Mouse (Mus musculus): ENCODE measurements around the gene 1700016K19Rik. TPM values are rescaled to one million over a fixed set of nuclear protein-coding genes. Genes with fewer than 3 reads are reported as not detected.

1700016K19Rik gene
- polyA plus RNA-seq (2012; rRNA removed): 1.1 and 1.5 TPM in 2 replicates

DNA sequence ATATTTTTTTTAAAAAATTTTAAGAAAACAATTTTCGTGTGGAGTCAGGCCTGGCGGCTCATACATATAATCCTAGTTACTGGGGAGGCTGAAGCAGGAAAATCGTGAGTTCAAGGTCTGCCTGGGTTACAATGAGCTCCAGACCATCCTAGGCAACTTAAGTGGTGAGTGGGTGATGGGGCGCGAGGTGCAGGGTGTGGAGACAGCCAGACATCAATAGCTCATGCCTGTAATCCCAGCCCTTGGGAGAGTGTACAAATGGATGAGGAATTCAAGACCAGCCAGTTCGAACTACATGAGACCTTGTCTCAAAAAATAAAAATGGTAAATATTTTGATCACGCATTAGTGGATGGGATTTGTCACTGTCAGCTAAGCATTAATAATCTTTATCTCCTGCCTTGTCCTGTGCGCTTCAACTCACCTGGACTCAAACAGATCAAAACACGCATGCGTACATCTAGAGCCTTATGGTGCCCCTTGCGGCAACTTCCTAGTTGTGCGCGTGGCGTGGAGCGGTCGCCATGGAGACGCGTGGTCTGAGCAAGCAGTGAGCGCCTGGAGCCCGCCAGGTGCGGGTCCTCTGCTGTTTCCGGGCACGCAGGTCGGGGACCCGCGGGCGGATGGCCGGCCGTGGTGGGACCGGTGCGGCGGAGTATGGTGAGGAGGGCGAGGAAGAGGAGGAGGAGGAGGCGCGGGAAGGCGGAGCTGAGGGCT is at the start of gene 1700016K19Rik:
Gene 1700016K19Rik (plus strand): TSS at position 473 of the 716 bp plus-strand sequence.
- H3K27ac ChIP-seq (ENCODE audit: insufficient read depth, low read length): no peak within 1 kb of the TSS
- 12% methylated on average over 36 of the region's 36 CpGs for WGBS
- no peaks in the 10 kb centered on the region for H3K27me3 ChIP-seq (ENCODE audit: control insufficient read depth, insufficient read depth, low read length)
- H3K4me3 ChIP-seq (replicated peaks; ENCODE audit: insufficient read depth, low read depth, low read length): peak within 1 kb of the TSS; percentile 53
- TF ChIP-seq CTCF (IDR thresholded peaks at IDR 0.05; ENCODE audit: borderline replicate concordance, insufficient read depth, low read depth, low read length) (peak; percentile 78), POLR2A (IDR thresholded peaks at IDR 0.05; ENCODE audit: borderline replicate concordance, insufficient read depth, low read length) (no peak)
- peak; percentile 86 for DNase-seq
- H3K4me1 ChIP-seq (ENCODE audit: control insufficient read depth, insufficient read depth, low read length): no peaks in the 10 kb centered on the region

DNA sequence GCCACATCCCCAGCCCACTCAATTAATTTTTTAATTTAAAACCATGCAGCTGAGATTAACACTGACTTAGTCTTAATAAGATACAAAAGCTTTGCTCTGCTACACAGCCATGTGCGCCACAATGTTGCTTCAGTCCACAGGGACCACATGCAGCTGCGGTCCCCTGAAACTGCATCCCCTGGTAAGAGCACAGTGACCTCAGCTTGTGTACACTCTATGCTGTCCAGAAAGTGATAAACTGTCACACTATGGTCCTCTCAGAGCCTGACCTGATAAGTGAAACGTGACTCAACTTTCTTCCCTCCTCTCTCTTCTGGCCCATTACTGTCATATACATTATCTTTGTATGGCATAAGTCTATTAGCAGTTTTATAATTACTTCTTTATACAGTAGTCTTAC is 49.3 kb upstream of the 1700016K19Rik start:
- WGBS: 95% methylated on average over 3 of the region's 3 CpGs
- H3K4me1 ChIP-seq (ENCODE audit: control insufficient read depth, insufficient read depth, low read length): no peaks in the 10 kb centered on the region
- H3K4me3 ChIP-seq (replicated peaks; ENCODE audit: insufficient read depth, low read depth, low read length): no peak overlapping the region
- H3K27ac ChIP-seq (ENCODE audit: insufficient read depth, low read length): no peak overlapping the region
- no peaks in the 10 kb centered on the region; the same call in 1 of the 2 replicates for H3K27me3 ChIP-seq (ENCODE audit: control insufficient read depth, insufficient read depth, low read length)
- TF ChIP-seq POLR2A (IDR thresholded peaks at IDR 0.05; ENCODE audit: borderline replicate concordance, insufficient read depth, low read length) (no peak), CTCF (IDR thresholded peaks at IDR 0.05; ENCODE audit: borderline replicate concordance, insufficient read depth, low read depth, low read length) (no peak)
- no peak for DNase-seq

GRCm38 (mm10) chr11:75951895-75952294 is 47.8 kb upstream of the 1700016K19Rik start:
- H3K27ac ChIP-seq (ENCODE audit: insufficient read depth, low read length): no peak overlapping the region
- 80% methylated on average over 5 of the region's 5 CpGs for WGBS
- H3K4me3 ChIP-seq (replicated peaks; ENCODE audit: insufficient read depth, low read depth, low read length): no peak overlapping the region
- DNase-seq: no peak
- H3K27me3 ChIP-seq (ENCODE audit: control insufficient read depth, insufficient read depth, low read length): no peaks in the 10 kb centered on the region; the same call in 1 of the 2 replicates
- TF ChIP-seq CTCF (IDR thresholded peaks at IDR 0.05; ENCODE audit: borderline replicate concordance, insufficient read depth, low read depth, low read length): no peak
- no peak for TF ChIP-seq POLR2A (IDR thresholded peaks at IDR 0.05; ENCODE audit: borderline replicate concordance, insufficient read depth, low read length)
- no peaks in the 10 kb centered on the region for H3K4me1 ChIP-seq (ENCODE audit: control insufficient read depth, insufficient read depth, low read length)

DNA sequence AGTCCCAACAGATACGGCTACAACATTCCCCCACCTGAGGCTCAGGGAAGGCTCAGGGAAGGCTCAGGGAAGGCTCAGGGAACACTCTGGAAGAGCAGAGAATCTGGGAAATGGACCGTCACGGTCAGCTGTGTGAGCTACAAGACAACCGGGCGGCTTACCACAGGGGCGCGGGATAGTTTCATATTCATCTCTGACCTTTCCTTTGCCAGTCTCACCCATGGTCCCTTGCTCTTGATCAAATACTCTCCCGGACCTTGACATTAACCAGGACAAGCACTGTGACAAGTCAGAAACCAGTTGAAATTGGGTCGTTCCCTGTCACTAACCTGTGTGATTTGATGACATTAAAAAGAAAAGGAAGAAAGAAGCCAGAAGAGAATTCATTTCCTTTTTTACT is 44.8 kb upstream of the 1700016K19Rik start:
- 87% methylated on average over 9 of the region's 9 CpGs for WGBS
- no peak for DNase-seq

DNA sequence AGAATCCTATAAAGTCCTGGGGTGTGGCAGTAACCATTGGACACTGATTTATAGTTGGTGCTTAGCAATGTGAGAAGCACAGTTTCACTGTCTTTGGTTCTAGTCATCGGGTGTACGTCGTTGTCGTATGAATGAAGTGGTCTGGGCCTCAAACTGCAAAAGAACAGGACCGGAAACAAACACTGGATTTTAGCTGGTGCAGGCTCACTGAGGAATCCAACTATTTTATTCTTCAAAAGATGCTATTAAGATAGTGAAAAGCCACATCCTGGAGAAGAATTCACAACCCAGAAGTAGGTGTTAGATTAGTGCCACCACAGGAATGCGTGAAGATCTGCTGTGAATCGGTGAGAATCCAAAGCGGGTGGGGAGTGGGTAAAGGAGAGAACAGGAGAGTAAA is 43.1 kb upstream of the 1700016K19Rik start:
- DNase-seq: no peak
- Histone ChIP-seq H3K27ac (ENCODE audit: insufficient read depth, low read length) (no peak overlapping the region), H3K4me1 (ENCODE audit: control insufficient read depth, insufficient read depth, low read length) (no peaks in the 10 kb centered on the region), H3K27me3 (ENCODE audit: control insufficient read depth, insufficient read depth, low read length) (no peaks in the 10 kb centered on the region; the same call in 1 of the 2 replicates), H3K4me3 (replicated peaks; ENCODE audit: insufficient read depth, low read depth, low read length) (no peak overlapping the region)
- no peak for TF ChIP-seq POLR2A (IDR thresholded peaks at IDR 0.05; ENCODE audit: borderline replicate concordance, insufficient read depth, low read length)
- TF ChIP-seq CTCF (IDR thresholded peaks at IDR 0.05; ENCODE audit: borderline replicate concordance, insufficient read depth, low read depth, low read length): no peak
- WGBS: 74% methylated on average over 8 of the region's 8 CpGs

More for the DNA sequence above, 44.8 kb upstream of the 1700016K19Rik start:
- no peak overlapping the region for H3K4me3 ChIP-seq (replicated peaks; ENCODE audit: insufficient read depth, low read depth, low read length)
- TF ChIP-seq CTCF (IDR thresholded peaks at IDR 0.05; ENCODE audit: borderline replicate concordance, insufficient read depth, low read depth, low read length) (no peak), POLR2A (IDR thresholded peaks at IDR 0.05; ENCODE audit: borderline replicate concordance, insufficient read depth, low read length) (no peak)
- H3K4me1 ChIP-seq (ENCODE audit: control insufficient read depth, insufficient read depth, low read length): no peaks in the 10 kb centered on the region
- H3K27me3 ChIP-seq (ENCODE audit: control insufficient read depth, insufficient read depth, low read length): no peaks in the 10 kb centered on the region; the same call in 1 of the 2 replicates
- no peak overlapping the region for H3K27ac ChIP-seq (ENCODE audit: insufficient read depth, low read length)

DNA sequence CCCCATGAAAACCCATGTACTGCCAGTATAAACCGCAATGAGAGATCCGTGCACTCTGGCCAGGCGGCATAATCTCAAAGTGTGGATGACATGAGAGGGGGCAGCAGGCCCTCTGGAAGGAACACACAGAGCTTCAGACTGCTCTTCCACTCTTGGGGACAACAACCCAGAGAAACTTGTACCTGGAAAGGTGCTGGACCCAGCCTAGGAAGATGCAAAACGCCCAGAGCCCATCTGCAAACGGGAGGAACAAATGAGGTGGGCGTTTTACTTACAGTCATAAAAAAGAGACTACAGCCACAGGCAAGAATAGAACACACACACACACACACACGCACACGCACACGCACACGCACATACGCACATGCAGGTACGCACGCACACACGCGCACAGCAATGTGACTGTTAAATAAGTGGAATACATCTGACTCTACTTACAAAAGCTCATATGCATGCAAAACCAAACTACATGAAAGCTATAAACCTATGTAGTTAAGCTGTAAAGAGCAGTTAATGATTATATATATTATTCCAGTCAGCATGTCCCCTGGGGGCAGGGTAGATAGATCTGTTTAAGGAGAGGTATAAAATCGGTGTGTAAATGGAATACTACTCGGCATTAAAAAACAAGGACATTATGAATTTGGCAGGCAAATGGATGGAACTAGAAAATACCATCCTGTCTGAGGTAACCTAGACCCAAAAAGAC is 42.4 kb upstream of the 1700016K19Rik start:
- no peak for TF ChIP-seq CTCF (IDR thresholded peaks at IDR 0.05; ENCODE audit: borderline replicate concordance, insufficient read depth, low read depth, low read length)
- Histone ChIP-seq H3K4me3 (replicated peaks; ENCODE audit: insufficient read depth, low read depth, low read length) (no peak overlapping the region), H3K27ac (ENCODE audit: insufficient read depth, low read length) (no peak overlapping the region), H3K4me1 (ENCODE audit: control insufficient read depth, insufficient read depth, low read length) (no peaks in the 10 kb centered on the region), H3K27me3 (ENCODE audit: control insufficient read depth, insufficient read depth, low read length) (no peaks in the 10 kb centered on the region; the same call in 1 of the 2 replicates)
- 96% methylated on average over 17 of the region's 17 CpGs for WGBS
- no peak for DNase-seq

DNA sequence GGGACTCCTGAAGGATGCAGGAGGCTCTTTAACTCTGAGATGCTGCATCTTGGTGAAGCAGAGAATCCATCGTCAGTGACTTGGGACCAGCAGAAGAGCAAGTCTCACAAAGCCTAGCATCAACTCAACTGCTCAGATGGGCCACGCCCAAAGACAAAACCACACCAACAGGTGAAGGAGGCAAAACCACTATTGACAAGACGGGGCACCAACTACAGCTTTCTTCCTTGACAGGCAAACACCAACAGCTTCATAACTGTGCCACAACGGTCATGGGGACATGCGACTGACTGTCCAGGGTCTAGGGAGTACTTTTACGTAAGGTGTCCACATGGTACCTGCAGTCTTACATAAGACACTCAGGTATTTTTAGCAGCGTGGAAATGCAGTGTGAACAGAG is 37.9 kb upstream of the 1700016K19Rik start:
- 88% methylated on average over 7 of the region's 7 CpGs for WGBS

More for the DNA sequence above, 37.9 kb upstream of the 1700016K19Rik start:
- no peak for DNase-seq
- H3K4me3 ChIP-seq (replicated peaks; ENCODE audit: insufficient read depth, low read depth, low read length): no peak overlapping the region
- TF ChIP-seq POLR2A (IDR thresholded peaks at IDR 0.05; ENCODE audit: borderline replicate concordance, insufficient read depth, low read length) (no peak), CTCF (IDR thresholded peaks at IDR 0.05; ENCODE audit: borderline replicate concordance, insufficient read depth, low read depth, low read length) (no peak)
- peaks cover 5% of the 10 kb centered on the region; the same call in 1 of the 2 replicates for H3K4me1 ChIP-seq (ENCODE audit: control insufficient read depth, insufficient read depth, low read length)
- no peak overlapping the region for H3K27ac ChIP-seq (ENCODE audit: insufficient read depth, low read length)
- no peaks in the 10 kb centered on the region for H3K27me3 ChIP-seq (ENCODE audit: control insufficient read depth, insufficient read depth, low read length)

Data from cerebellum, adult 2 months (tissue).